Mouse (Mus musculus) heart, embryonic 13.5 days (tissue): ENCODE measurements at regions not wholly inside any gene's neighbourhood (a gene's known extent, or its start where the extent isn't known, plus 50 kb on each side); places are given as distances from the start of the nearest gene placed in this dataset.

Source experiments
- ATAC-seq: fragments of 200-750 bp; cut with Nextera tagmentation; 2 replicates; pipeline ENCODE4 v1.8.0; 2017; ENCODE audit warnings: moderate TSS enrichment; ENCODE audit not compliant: insufficient number of reproducible peaks, low FRiP score, low TSS enrichment; ENCODE audit errors: extremely low read depth
- H3K27ac ChIP-seq: fragments of 300-500 bp; sonication (generic); replicated peaks from 2 replicates; pipeline ENCODE4 v1.5.1; 2015; ENCODE audit warnings: moderate library complexity, mild to moderate bottlenecking, inconsistent platforms
- H3K27me3 ChIP-seq: fragments of 300-500 bp; sonication (generic); replicated peaks from 2 replicates; pipeline ENCODE4 v1.6.1; 2015; ENCODE audit warnings: mild to moderate bottlenecking, inconsistent platforms
- H3K36me3 ChIP-seq: fragments of 300-500 bp; sonication (generic); 2 replicates; pipeline ENCODE4 v1.6.1; 2015; ENCODE audit warnings: mild to moderate bottlenecking, inconsistent platforms
- H3K4me1 ChIP-seq: fragments of 300-500 bp; sonication (generic); 2 replicates; pipeline ENCODE4 v1.6.1; 2015; ENCODE audit warnings: inconsistent platforms
- H3K4me2 ChIP-seq: fragments of 300-500 bp; sonication (generic); 2 replicates; pipeline ENCODE4 v1.6.1; 2015; ENCODE audit warnings: inconsistent platforms, mild to moderate bottlenecking, moderate library complexity
- H3K4me3 ChIP-seq: fragments of 300-500 bp; sonication (generic); 2 replicates; pipeline ENCODE4 v1.5.1; 2015; ENCODE audit warnings: moderate library complexity, mild to moderate bottlenecking, inconsistent platforms
- H3K9ac ChIP-seq: fragments of 300-500 bp; sonication (generic); 2 replicates; pipeline ENCODE4 v1.6.1; 2015; ENCODE audit warnings: inconsistent platforms, mild to moderate bottlenecking, moderate library complexity
- H3K9me3 ChIP-seq: fragments of 300-500 bp; sonication (generic); 2 replicates; pipeline ENCODE4 v1.6.1; 2016; ENCODE audit warnings: inconsistent platforms
- WGBS: fragments of 180-500 bp; shearing (Covaris S2); methylation state at CpG from one replicate; pipeline ENCODE4 v1.1.7; 2015; ENCODE audit warnings: mixed read lengths; 5-methylcytosine and 5-hydroxymethylcytosine counted together

DNA sequence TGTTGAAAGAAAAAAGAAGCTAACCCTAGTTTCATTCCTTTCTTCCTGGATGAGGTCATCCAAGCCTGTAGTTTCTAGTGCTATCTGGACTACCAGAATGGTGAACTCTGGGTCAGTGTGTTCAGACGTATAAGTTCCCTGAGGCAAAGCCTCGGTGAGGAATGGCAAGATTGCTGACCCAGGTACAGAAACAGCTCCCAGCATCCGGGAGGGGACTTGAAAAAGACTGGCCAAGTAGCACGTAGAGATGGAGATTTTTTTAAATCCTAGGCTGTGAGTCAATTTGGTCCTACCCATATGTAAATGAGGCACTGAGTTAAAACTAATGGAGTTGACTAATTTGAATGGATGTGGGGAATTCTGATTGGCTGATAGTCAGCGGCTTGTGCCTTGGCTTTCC is 55.0 kb upstream of the Gm11084 start:
- no peak overlapping the region for H3K27ac ChIP-seq
- no peaks in the 10 kb centered on the region for H3K27me3 ChIP-seq
- no peaks in the 10 kb centered on the region for H3K36me3 ChIP-seq
- no peak overlapping the region for H3K4me3 ChIP-seq
- H3K9me3 ChIP-seq: no peaks in the 10 kb centered on the region
- H3K9ac ChIP-seq: no peak overlapping the region
- no peak overlapping the region for H3K4me2 ChIP-seq
- 39% methylated on average over 5 of the region's 5 CpGs for WGBS
- ATAC-seq: no peak
- H3K4me1 ChIP-seq: peaks cover 41% of the 10 kb centered on the region

DNA sequence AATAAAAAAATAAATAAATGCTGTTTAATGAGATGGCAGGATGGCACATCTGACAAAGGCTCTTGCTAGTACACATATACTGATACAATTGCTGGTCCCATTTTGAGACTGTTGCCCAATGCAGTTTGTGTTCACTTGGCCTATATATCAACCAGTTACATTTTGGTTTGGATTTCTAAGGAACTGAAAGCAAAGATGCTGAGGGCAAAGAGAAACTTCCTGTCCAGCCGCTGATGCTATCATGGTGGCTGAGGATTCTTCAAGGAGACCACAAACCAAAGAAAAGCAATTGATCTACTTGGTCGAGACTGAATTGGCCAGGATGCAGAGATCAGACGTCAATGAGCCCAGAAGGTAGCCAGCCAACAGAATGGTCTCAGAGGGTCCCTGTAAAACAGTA is 53.5 kb upstream of the Gm11084 start:
- ATAC-seq: no peak
- peaks cover 31% of the 10 kb centered on the region for H3K4me1 ChIP-seq
- no peak overlapping the region for H3K9ac ChIP-seq
- H3K27ac ChIP-seq: no peak overlapping the region
- no peaks in the 10 kb centered on the region for H3K9me3 ChIP-seq
- 62% methylated on average over 3 of the region's 3 CpGs for WGBS
- no peaks in the 10 kb centered on the region for H3K27me3 ChIP-seq
- H3K4me2 ChIP-seq: no peak overlapping the region
- no peaks in the 10 kb centered on the region for H3K36me3 ChIP-seq
- H3K4me3 ChIP-seq: no peak overlapping the region

DNA sequence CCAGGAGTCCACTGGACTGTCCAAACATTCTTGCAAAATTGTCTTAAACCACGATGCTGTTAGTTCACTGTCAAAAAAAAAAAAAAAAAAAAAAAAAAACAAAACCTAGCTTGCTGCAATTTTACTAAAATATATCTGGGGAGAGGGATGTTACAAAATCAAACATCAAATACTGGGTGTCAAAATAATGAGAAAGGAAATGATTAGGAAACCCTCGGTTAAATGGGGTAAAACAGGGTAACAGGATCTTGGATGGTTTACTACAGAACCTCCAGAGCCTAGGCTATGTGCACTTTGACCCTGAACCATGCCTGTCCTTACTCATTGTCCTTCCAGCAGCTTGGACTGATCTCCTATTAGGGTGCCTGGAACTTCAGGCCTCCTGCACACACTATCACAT is 52.8 kb upstream of the Gm11084 start:
- no peaks in the 10 kb centered on the region for H3K9me3 ChIP-seq
- no peak overlapping the region for H3K9ac ChIP-seq
- no peak overlapping the region for H3K4me2 ChIP-seq
- no peak for ATAC-seq
- no peaks in the 10 kb centered on the region for H3K36me3 ChIP-seq
- WGBS: 61% methylated on average over 2 of the region's 2 CpGs
- no peaks in the 10 kb centered on the region for H3K27me3 ChIP-seq
- H3K4me1 ChIP-seq: peaks cover 31% of the 10 kb centered on the region
- no peak overlapping the region for H3K27ac ChIP-seq
- no peak overlapping the region for H3K4me3 ChIP-seq

DNA sequence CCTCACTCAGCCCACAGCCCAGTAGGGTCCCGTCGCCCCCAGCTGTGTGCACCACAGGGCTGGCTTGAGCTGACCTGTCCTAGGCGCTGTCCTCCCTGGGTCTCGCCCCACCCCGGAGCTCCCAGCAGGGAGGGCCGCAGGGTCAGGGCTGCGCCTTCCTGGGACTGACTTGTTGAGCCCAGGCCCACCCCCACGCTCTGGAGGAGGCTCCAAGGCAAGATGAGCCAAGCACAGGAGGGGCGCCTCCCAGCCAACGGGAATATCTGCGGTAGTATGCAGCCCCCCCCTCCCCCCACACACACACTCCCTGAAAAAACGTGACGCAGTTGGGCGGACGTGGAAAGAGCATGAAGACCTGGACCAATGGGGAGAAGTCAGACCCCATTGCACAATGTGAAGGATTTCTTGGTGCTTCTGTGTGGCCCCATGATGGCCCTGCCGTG is 51.8 kb upstream of the Gm11084 start:
- H3K4me2 ChIP-seq: peak overlapping the region; percentile 68
- no peaks in the 10 kb centered on the region for H3K27me3 ChIP-seq
- ATAC-seq: peak; percentile 63
- 8% methylated on average over 16 of the region's 16 CpGs for WGBS
- H3K9me3 ChIP-seq: no peaks in the 10 kb centered on the region
- H3K36me3 ChIP-seq: no peaks in the 10 kb centered on the region
- H3K27ac ChIP-seq: peak overlapping the region; percentile 95
- H3K4me1 ChIP-seq: peaks cover 34% of the 10 kb centered on the region
- H3K4me3 ChIP-seq: peak overlapping the region; percentile 37
- H3K9ac ChIP-seq: peak overlapping the region; percentile 73

DNA sequence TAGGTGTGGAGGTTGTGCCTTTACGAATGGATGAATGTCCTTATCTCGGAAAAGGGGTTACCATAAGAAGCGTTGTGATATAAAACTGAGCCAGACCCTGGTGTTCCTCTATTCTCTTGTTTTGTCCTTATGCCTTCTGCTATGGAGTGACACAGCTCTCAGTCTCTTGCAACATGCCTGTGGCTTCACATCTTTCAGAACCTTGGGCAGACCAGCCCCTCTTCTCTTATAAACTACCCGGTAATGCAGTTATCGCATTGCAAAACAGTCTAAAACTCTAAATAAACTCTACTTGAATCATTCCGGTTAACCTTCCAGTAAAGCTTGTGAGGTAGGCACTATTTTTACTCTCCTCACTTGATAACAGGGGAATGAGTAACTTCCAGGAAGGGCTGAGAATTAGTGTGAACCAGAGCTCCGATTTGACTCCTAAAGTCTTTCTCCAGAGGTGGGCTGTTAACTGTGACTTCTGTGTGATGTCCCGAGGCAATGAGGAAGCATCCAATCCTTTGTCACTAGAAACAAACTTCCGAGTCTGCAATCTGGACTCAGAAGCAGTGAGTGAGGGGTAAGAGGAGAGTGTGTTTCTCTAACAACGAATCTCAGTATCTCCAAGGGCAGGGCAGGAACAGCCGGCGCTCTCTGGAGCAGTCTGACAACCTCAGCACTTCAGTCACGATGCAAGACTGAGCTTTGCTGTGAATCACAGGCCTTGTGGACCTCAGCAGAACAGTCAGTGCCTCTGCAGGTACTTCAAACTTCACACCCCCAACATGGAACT is 50.9 kb upstream of the Gm11084 start:
- WGBS: 17% methylated on average over 13 of the region's 13 CpGs
- no peak for ATAC-seq

More for the DNA sequence above, 50.9 kb upstream of the Gm11084 start:
- no peaks in the 10 kb centered on the region for H3K36me3 ChIP-seq
- peaks cover 37% of the 10 kb centered on the region for H3K4me1 ChIP-seq
- peak overlapping the region; percentile 73 for H3K9ac ChIP-seq
- no peaks in the 10 kb centered on the region for H3K27me3 ChIP-seq
- H3K9me3 ChIP-seq: no peaks in the 10 kb centered on the region
- H3K27ac ChIP-seq: peak overlapping the region; percentile 95
- H3K4me2 ChIP-seq: peak overlapping the region; percentile 68
- H3K4me3 ChIP-seq: peak overlapping the region; percentile 37
